Mouse (Mus musculus): ENCODE results near the gene Ago4. TPM values are rescaled to one million over a fixed set of nuclear protein-coding genes. Genes with fewer than 3 reads are reported as not detected.
A peak's percentile ranks its signal among the peaks of the same experiment; 100 is the strongest.
"Not testable (repeated sequence)": the region's sequence is repeated elsewhere in the genome, so short reads cannot be mapped to it uniquely, and the experiment has no call there.

The Ago4 gene
- total RNA-seq (2015; ENCODE audit: low replicate concordance) (0.84 TPM in 1 of 2 replicates, not detected in the other), total RNA-seq (2017; ENCODE audit: low replicate concordance) (0.45 and 0.90 TPM in 2 replicates)

DNA sequence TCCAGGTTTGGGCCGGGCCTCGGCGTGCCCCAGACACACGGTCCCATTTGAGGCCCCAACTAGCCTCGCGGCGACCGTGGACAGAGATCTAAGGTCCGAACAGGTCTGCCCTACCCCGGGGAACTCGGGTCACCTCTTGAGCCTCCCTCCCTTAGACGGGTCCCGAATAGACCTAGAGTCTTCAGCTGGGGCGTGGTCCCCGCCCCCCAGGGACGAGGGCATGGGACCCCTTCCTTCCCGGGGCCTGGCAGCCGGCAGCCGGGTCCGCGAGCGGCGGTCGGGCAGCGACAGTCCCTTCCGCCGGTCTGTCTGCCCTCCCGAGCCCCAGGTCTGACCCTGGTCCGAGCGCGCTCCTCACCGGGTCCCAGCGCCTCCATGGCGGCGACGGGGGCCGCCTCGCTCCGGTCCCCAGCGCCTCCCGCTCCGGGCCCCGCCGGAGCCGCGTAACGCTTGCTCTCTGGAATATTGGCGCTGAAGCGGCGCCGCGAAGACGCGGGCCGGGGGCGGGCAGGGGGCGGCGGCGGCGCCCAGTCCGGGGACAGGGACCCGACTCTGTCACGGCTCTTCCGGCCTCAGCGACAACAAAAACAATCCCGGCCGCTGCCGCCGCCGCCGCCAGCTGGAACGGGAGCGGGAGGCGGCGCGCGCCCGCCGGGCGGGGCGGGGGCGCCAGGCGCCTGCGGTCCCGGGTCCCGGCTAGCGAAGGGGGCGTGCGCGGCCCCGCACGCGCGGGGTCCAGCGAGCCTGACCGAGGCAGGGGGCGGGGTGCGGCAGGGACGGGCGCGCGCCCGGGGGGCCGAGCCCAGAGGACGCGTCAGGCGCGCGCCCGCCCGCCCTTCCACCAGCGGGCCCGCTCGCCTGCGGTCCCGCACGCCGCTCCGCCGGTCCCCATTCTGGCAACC, at the start of gene Ago4:
Gene Ago4, minus strand, starts transcription at position 646 of the 902 bp plus-strand sequence.
- no peak for ATAC-seq (replicated peaks; ENCODE audit: low FRiP score, poor library complexity, severe bottlenecking)

GRCm38 (mm10) chr4:126579077-126579476, 45.8 kb upstream of the Ago4 start:
- ATAC-seq (replicated peaks; ENCODE audit: low FRiP score, poor library complexity, severe bottlenecking): no peak

GRCm38 (mm10) chr4:126577920-126578319, 44.6 kb upstream of the Ago4 start:
- ATAC-seq (replicated peaks; ENCODE audit: low FRiP score, poor library complexity, severe bottlenecking): no peak

DNA sequence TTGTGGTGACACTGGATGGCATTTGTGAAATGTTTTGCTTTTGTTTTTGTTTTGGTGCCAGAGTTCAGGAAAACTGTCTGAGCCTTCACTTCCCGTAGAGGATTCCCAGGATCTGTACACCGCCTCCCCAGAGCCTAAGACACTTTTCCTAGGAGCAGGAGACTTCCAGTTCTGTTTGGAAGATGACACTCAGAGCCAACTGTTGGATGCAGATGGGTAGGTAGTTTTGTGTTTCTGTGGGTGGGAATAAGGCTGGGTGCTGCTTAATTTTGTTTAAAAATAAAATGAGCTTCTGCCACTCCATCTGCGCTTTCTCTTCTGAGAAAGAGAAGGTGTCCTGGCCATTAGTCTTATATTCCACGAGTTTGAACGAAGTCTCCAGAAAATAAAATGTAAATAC, 43.0 kb upstream of the Ago4 start:
- ATAC-seq (replicated peaks; ENCODE audit: low FRiP score, poor library complexity, severe bottlenecking): no peak

- no peak for ATAC-seq (replicated peaks; ENCODE audit: low FRiP score, poor library complexity, severe bottlenecking)
These were observed 36.5 kb upstream of the Ago4 start for GRCm38 (mm10) chr4:126569783-126570182.

DNA sequence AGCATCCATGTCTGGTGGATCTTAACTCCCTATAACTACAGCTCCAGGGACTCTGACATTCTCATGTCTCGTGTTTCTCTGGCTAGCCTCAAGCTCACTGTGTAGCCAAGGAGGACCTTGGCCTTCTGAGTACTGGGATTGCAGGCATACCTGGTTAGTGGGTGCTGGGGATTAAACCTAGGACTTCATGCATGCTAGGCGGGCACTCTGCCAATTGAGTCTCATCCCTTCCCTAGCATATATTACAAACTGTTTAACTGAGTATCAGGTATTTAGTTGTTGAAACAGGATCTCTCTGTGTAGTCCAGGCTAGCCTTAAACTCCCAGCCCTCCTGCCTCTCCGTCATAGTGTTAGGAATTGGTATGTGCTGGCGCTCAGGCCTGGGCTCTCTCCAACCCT, 34.0 kb upstream of the Ago4 start:
- ATAC-seq (replicated peaks; ENCODE audit: low FRiP score, poor library complexity, severe bottlenecking): no peak

- ATAC-seq (replicated peaks; ENCODE audit: low FRiP score, poor library complexity, severe bottlenecking): no peak
These were observed 30.5 kb upstream of the Ago4 start for GRCm38 (mm10) chr4:126563798-126564197.

GRCm38 (mm10) chr4:126556809-126557711, 23.8 kb upstream of the Ago4 start, which contains the start of gene Clspn:
Gene Clspn (plus strand): TSS chr4:126556935.
- ATAC-seq (replicated peaks; ENCODE audit: low FRiP score, poor library complexity, severe bottlenecking): peak; percentile 98

DNA sequence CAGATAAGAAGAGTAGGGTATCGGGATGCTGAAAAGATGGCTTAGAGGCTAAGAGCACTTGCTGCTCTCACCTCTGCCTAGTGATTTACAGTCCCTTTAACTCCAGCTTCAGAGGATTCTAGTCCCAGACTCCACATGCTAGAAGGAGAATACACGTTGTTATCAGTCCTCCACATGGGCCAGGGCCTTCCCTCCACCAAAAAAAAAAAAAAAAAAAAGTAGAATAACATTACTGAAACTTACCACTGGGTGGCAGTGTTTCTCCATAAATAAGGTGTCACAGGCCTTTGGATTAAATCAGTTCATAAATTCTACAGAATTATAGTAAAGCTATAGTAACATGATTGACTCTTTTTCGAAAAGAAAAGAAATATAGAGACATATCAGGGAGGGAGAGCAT, 21.2 kb upstream of the Ago4 start:
- peak; percentile 32 for ATAC-seq (replicated peaks; ENCODE audit: low FRiP score, poor library complexity, severe bottlenecking)

- ATAC-seq (replicated peaks; ENCODE audit: low FRiP score, poor library complexity, severe bottlenecking): no peak
These were observed 20.4 kb upstream of the Ago4 start for GRCm38 (mm10) chr4:126553685-126554084.

DNA sequence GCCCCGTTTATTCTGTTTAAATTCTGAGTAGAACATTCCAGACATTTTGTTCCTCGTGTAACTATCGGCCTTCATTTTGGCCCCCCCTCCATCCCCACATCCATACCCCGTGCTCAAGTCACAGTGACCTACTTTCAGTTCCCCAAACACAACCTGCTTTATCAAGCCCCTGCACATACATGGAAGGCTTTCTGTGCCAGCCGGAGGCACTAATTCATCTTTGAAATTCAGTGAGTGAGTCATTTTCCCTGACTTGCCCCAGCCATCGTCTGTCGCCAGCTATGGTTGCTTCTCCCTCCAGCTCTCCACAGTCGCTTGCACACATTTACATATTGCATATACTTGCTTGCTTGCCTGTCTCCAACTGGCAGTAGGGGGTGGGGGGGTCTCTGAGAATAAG, 19.8 kb upstream of the Ago4 start:
- no peak for ATAC-seq (replicated peaks; ENCODE audit: low FRiP score, poor library complexity, severe bottlenecking)

DNA sequence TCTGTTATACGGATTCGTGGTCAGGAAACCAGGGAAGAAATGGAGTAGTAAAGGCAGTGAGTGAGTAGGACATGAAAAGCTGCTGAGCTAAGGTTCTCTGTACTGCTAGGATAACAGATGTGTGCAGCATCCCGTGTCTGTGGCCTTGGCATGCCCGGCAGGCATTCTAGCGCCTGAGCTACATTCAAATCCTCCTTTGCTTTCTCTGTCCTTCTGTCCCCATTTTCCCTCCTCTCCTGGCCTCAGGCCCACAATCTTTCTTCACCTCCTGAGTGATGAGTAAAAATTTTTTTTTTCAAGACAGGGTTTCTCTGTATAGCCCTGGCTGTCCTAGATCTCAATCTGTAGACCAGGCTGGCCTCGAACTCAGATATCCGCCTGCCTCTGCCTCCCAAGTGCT, 18.9 kb upstream of the Ago4 start:
- no peak for ATAC-seq (replicated peaks; ENCODE audit: low FRiP score, poor library complexity, severe bottlenecking)

DNA sequence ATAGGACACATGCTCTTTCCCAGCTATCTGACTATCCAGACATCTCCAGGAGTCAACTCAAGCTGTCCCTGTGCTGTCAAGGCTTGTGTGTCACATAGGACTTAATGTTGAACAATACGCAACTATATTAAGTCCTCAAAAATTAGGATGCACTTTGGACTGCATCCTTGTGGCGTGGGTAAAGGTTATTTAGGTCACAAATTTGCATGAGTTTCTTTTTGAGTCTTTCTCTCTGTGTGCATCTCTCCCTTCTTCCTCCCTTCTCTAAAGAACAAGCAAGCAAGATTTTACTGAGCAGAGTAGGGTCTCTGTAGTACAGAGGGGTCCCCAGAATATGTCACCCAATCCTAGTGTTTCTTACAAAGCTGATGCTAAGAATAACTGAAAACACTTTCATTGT, 12.9 kb upstream of the Ago4 start:
- ATAC-seq (replicated peaks; ENCODE audit: low FRiP score, poor library complexity, severe bottlenecking): no peak

DNA sequence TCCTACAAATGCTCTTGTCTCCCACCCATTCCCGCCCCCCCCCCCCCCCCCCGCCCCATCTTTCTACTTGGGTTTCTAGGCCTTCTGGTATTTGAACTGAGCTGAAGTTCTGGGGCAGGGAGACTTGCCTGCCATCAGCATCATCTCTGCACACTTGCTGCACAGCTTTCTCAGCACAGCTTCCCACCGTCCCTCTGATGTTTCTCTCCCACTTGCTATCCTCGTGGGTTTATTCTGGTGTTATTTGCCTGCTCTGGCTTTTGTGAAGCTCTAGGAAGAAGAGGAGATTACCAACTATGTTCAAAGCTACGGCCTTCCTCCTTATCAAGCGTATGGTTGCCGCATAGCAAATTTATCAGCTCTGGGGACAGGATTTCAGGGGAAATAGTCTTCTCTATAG, 12.4 kb upstream of the Ago4 start:
- ATAC-seq (replicated peaks; ENCODE audit: low FRiP score, poor library complexity, severe bottlenecking): no peak

GRCm38 (mm10) chr4:126545016-126545415, 11.7 kb upstream of the Ago4 start:
- ATAC-seq (replicated peaks; ENCODE audit: low FRiP score, poor library complexity, severe bottlenecking): no peak

GRCm38 (mm10) chr4:126542838-126543237, 9.6 kb upstream of the Ago4 start:
- ATAC-seq (replicated peaks; ENCODE audit: low FRiP score, poor library complexity, severe bottlenecking): no peak

DNA sequence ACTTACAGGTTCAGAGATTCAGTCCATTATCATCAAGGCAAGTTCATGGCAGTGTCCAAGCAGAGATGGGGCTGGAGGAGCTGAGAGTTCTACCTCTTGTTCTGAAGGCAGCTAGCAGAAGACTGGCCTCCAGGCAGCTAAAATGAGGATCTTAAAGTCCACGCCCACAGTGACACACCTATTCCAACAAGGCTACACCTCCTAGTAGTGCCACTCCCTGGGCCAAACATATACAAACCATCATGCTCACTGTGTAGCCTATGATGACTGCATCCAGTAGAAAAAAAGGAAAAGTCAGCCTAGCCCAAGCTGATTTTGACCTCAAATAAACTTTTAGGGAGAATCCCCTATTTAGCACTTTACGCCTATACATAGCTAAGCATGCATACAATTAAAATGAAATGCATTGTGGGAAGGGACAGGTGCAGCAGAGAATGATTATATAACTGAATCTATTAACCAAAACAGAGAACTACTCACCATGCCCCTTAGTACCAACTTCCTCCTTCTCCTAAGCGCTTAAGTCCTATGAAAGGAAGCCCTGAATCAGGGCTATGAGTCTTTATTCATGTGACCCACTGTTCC, 7.3 kb upstream of the Ago4 start:
- no peak for ATAC-seq (replicated peaks; ENCODE audit: low FRiP score, poor library complexity, severe bottlenecking)

- ATAC-seq (replicated peaks; ENCODE audit: low FRiP score, poor library complexity, severe bottlenecking): no peak
These were observed 3.6 kb upstream of the Ago4 start for GRCm38 (mm10) chr4:126536865-126537264.

GRCm38 (mm10) chr4:126535631-126536030, 2.4 kb upstream of the Ago4 start:
- not testable (repeated sequence) for ATAC-seq (replicated peaks; ENCODE audit: low FRiP score, poor library complexity, severe bottlenecking)

- no peak for ATAC-seq (replicated peaks; ENCODE audit: low FRiP score, poor library complexity, severe bottlenecking)
These were observed 428 bp upstream of the Ago4 start for GRCm38 (mm10) chr4:126533729-126534070.
